Mouse (Mus musculus): Measurements from ENCODE around the gene Gm49353. TPM values are rescaled to one million over a fixed set of nuclear protein-coding genes. Genes with fewer than 3 reads are reported as not detected.

Gene Gm49353
- polyA plus RNA-seq, 1 experiment, result 0.16 TPM

DNA sequence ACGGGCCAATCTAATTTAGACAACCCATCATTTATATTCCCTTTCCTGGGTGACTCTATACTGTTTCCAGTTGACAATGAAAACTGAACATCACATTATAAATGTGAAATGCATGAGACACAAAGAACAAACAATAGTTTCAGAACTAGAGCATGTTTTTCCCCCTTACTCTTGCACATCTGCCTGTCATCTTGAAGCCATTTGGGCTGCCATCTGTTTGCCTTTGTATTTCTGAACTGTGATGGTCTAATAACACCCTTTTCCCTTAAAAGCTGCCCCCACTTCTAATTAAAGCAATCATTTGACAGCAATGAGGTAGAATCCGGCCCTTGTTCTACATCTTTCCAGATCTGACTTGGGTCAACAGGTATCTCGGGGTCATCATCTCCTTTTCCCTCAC lies 23.1 kb upstream of the Gm49353 start:
- TF ChIP-seq SRF (IDR thresholded peaks at IDR 0.05; ENCODE audit: control insufficient read depth, insufficient read length, low read depth) (no peak), POLR2AphosphoS2 (IDR thresholded peaks at IDR 0.05; ENCODE audit: insufficient read length, low read depth) (no peak), TCF3 (IDR thresholded peaks at IDR 0.05; ENCODE audit: insufficient read length, low read depth) (no peak), E2F4 (IDR thresholded peaks at IDR 0.05; ENCODE audit: insufficient read depth) (no peak), CEBPB (IDR thresholded peaks at IDR 0.05; ENCODE audit: insufficient read depth, poor library complexity, severe bottlenecking) (no peak), MAX (IDR thresholded peaks at IDR 0.05; ENCODE audit: low read depth) (no peak), USF1 (IDR thresholded peaks at IDR 0.05; ENCODE audit: low read depth) (no peak), MYOD1 (IDR thresholded peaks at IDR 0.05; ENCODE audit: control insufficient read depth in 1 of 3, insufficient read length in 2 of 3, low read depth in 2 of 3) (no peak), REST (IDR thresholded peaks at IDR 0.05; ENCODE audit: insufficient read depth, insufficient read length) (no peak), POLR2A (IDR thresholded peaks at IDR 0.05; ENCODE audit: insufficient read length, low read depth) (no peak), MYOG (IDR thresholded peaks at IDR 0.05; ENCODE audit: control insufficient read depth in 1 of 3, insufficient read depth in 1 of 3, insufficient read length in 2 of 3, low read depth in 2 of 3) (no peak), TCF12 (IDR thresholded peaks at IDR 0.05; ENCODE audit: insufficient read depth, poor library complexity, severe bottlenecking) (no peak)
- Histone ChIP-seq H3K36me3 (ENCODE audit: control insufficient read depth, insufficient read depth) (no peaks in the 10 kb centered on the region), H3K79me2 (ENCODE audit: control insufficient read depth, insufficient read depth) (no peaks in the 10 kb centered on the region), H3ac (ENCODE audit: control insufficient read depth, insufficient read length) (no peak overlapping the region), H3K4me2 (ENCODE audit: low read depth) (no peak overlapping the region), H3K4me3 (no peak overlapping the region), H3K27me3 (ENCODE audit: control insufficient read depth, insufficient read depth, insufficient read length) (no peaks in the 10 kb centered on the region)

GRCm38 (mm10) chr10:29176881-29177280 lies 21.9 kb upstream of the Gm49353 start:
- Histone ChIP-seq H3K27me3 (ENCODE audit: control insufficient read depth, insufficient read depth, insufficient read length) (no peaks in the 10 kb centered on the region), H3K4me2 (ENCODE audit: low read depth) (no peak overlapping the region), H3K79me2 (ENCODE audit: control insufficient read depth, insufficient read depth) (no peaks in the 10 kb centered on the region), H3K36me3 (ENCODE audit: control insufficient read depth, insufficient read depth) (no peaks in the 10 kb centered on the region), H3K4me3 (no peak overlapping the region), H3ac (ENCODE audit: control insufficient read depth, insufficient read length) (no peak overlapping the region)
- TF ChIP-seq POLR2A (IDR thresholded peaks at IDR 0.05; ENCODE audit: insufficient read length, low read depth), result no peak
- no peak for TF ChIP-seq POLR2AphosphoS2 (IDR thresholded peaks at IDR 0.05; ENCODE audit: insufficient read length, low read depth)
- TF ChIP-seq REST (IDR thresholded peaks at IDR 0.05; ENCODE audit: insufficient read depth, insufficient read length), result no peak

DNA sequence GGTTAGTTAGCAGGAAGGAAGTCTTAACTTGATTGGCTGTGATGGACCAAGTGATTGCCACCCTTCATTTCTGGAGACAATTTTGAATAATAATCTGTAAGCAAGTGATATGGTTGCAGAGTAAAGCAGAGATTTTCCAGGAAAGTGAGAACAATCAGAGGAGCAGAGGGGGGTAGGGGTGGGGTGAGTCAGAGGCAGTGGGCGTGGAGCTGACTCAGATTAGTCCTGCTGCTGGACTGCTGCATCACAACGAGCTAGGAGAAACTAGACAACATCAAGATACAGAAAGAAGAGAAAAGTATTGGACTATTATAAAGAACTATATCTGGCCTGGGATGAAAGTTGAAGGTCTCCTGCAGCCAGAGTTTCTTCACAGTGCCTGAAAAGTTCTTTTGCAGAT lies 20.8 kb upstream of the Gm49353 start:
- Histone ChIP-seq H3K4me3 (no peak overlapping the region), H3ac (ENCODE audit: control insufficient read depth, insufficient read length) (no peak overlapping the region), H3K27me3 (ENCODE audit: control insufficient read depth, insufficient read depth, insufficient read length) (no peaks in the 10 kb centered on the region), H3K4me2 (ENCODE audit: low read depth) (peak overlapping the region; percentile 23), H3K79me2 (ENCODE audit: control insufficient read depth, insufficient read depth) (no peaks in the 10 kb centered on the region), H3K36me3 (ENCODE audit: control insufficient read depth, insufficient read depth) (no peaks in the 10 kb centered on the region)
- TF ChIP-seq CEBPB (IDR thresholded peaks at IDR 0.05; ENCODE audit: insufficient read depth, poor library complexity, severe bottlenecking) (no peak), REST (IDR thresholded peaks at IDR 0.05; ENCODE audit: insufficient read depth, insufficient read length) (no peak), USF1 (IDR thresholded peaks at IDR 0.05; ENCODE audit: low read depth) (no peak), MYOD1 (IDR thresholded peaks at IDR 0.05; ENCODE audit: control insufficient read depth in 1 of 3, insufficient read length in 2 of 3, low read depth in 2 of 3) (no peak), E2F4 (IDR thresholded peaks at IDR 0.05; ENCODE audit: insufficient read depth) (no peak), TCF3 (IDR thresholded peaks at IDR 0.05; ENCODE audit: insufficient read length, low read depth) (no peak), TCF12 (IDR thresholded peaks at IDR 0.05; ENCODE audit: insufficient read depth, poor library complexity, severe bottlenecking) (no peak), SRF (IDR thresholded peaks at IDR 0.05; ENCODE audit: control insufficient read depth, insufficient read length, low read depth) (no peak), POLR2AphosphoS2 (IDR thresholded peaks at IDR 0.05; ENCODE audit: insufficient read length, low read depth) (no peak), POLR2A (IDR thresholded peaks at IDR 0.05; ENCODE audit: insufficient read length, low read depth) (no peak), MYOG (IDR thresholded peaks at IDR 0.05; ENCODE audit: control insufficient read depth in 1 of 3, insufficient read depth in 1 of 3, insufficient read length in 2 of 3, low read depth in 2 of 3) (no peak), MAX (IDR thresholded peaks at IDR 0.05; ENCODE audit: low read depth) (no peak)

DNA sequence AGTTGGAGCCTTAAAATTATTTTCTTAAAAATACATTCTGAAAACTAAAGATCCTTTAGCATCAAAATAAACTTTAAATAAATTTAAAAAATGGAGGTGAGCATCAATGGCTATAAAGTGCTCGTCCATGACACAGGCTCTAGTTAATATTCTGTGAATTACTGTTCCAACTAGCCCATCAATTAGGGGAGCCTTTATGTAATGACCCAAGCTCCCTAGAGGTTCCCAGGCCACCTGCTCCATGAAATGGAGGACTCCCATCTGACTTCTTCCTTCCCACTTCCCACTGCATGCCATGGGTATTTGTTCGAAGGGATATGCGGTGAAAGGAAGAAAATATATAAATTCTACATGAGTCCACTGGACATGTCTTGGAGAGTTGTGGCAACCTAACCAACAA lies 18.5 kb upstream of the Gm49353 start:
- no peaks in the 10 kb centered on the region for H3K36me3 ChIP-seq (ENCODE audit: control insufficient read depth, insufficient read depth)
- no peaks in the 10 kb centered on the region for H3K79me2 ChIP-seq (ENCODE audit: control insufficient read depth, insufficient read depth)
- no peak overlapping the region for H3K4me3 ChIP-seq
- no peaks in the 10 kb centered on the region for H3K27me3 ChIP-seq (ENCODE audit: control insufficient read depth, insufficient read depth, insufficient read length)
- no peak overlapping the region for H3ac ChIP-seq (ENCODE audit: control insufficient read depth, insufficient read length)
- no peak overlapping the region for H3K4me2 ChIP-seq (ENCODE audit: low read depth)
- TF ChIP-seq REST (IDR thresholded peaks at IDR 0.05; ENCODE audit: insufficient read depth, insufficient read length), result no peak
- no peak for TF ChIP-seq POLR2A (IDR thresholded peaks at IDR 0.05; ENCODE audit: insufficient read length, low read depth)
- TF ChIP-seq SRF (IDR thresholded peaks at IDR 0.05; ENCODE audit: control insufficient read depth, insufficient read length, low read depth), result no peak
- no peak for TF ChIP-seq TCF12 (IDR thresholded peaks at IDR 0.05; ENCODE audit: insufficient read depth, poor library complexity, severe bottlenecking)
- no peak for TF ChIP-seq USF1 (IDR thresholded peaks at IDR 0.05; ENCODE audit: low read depth)
- no peak for TF ChIP-seq MYOG (IDR thresholded peaks at IDR 0.05; ENCODE audit: control insufficient read depth in 1 of 3, insufficient read depth in 1 of 3, insufficient read length in 2 of 3, low read depth in 2 of 3)
- TF ChIP-seq MYOD1 (IDR thresholded peaks at IDR 0.05; ENCODE audit: control insufficient read depth in 1 of 3, insufficient read length in 2 of 3, low read depth in 2 of 3), result no peak
- TF ChIP-seq TCF3 (IDR thresholded peaks at IDR 0.05; ENCODE audit: insufficient read length, low read depth), result no peak
- no peak for TF ChIP-seq POLR2AphosphoS2 (IDR thresholded peaks at IDR 0.05; ENCODE audit: insufficient read length, low read depth)
- TF ChIP-seq CEBPB (IDR thresholded peaks at IDR 0.05; ENCODE audit: insufficient read depth, poor library complexity, severe bottlenecking), result no peak
- no peak for TF ChIP-seq E2F4 (IDR thresholded peaks at IDR 0.05; ENCODE audit: insufficient read depth)
- TF ChIP-seq MAX (IDR thresholded peaks at IDR 0.05; ENCODE audit: low read depth), result no peak

DNA sequence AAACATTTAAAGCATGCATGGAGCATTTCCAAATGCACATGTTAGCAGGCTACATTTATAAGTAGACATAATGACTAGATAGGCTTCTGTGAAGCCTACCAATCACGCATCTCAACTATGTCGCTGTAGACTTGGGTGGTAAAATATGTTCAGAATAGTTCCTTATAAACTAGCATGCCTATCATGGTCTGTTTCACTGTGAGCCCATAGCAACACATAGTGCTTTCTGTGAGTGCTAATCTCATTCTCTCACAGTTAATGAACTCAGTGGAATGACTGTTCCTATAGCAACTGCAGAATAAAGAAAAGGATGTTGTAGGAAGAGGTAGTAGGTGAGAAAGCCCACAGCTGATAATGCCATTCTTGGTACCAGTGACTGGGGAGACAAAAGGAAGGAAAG lies 17.7 kb upstream of the Gm49353 start:
- Histone ChIP-seq H3K36me3 (ENCODE audit: control insufficient read depth, insufficient read depth) (no peaks in the 10 kb centered on the region), H3K79me2 (ENCODE audit: control insufficient read depth, insufficient read depth) (no peaks in the 10 kb centered on the region), H3K4me3 (no peak overlapping the region), H3ac (ENCODE audit: control insufficient read depth, insufficient read length) (no peak overlapping the region), H3K4me2 (ENCODE audit: low read depth) (no peak overlapping the region), H3K27me3 (ENCODE audit: control insufficient read depth, insufficient read depth, insufficient read length) (no peaks in the 10 kb centered on the region)
- TF ChIP-seq TCF3 (IDR thresholded peaks at IDR 0.05; ENCODE audit: insufficient read length, low read depth) (no peak), MYOG (IDR thresholded peaks at IDR 0.05; ENCODE audit: control insufficient read depth in 1 of 3, insufficient read depth in 1 of 3, insufficient read length in 2 of 3, low read depth in 2 of 3) (no peak), SRF (IDR thresholded peaks at IDR 0.05; ENCODE audit: control insufficient read depth, insufficient read length, low read depth) (no peak), POLR2AphosphoS2 (IDR thresholded peaks at IDR 0.05; ENCODE audit: insufficient read length, low read depth) (no peak), USF1 (IDR thresholded peaks at IDR 0.05; ENCODE audit: low read depth) (no peak), MAX (IDR thresholded peaks at IDR 0.05; ENCODE audit: low read depth) (no peak), CEBPB (IDR thresholded peaks at IDR 0.05; ENCODE audit: insufficient read depth, poor library complexity, severe bottlenecking) (no peak), E2F4 (IDR thresholded peaks at IDR 0.05; ENCODE audit: insufficient read depth) (no peak), TCF12 (IDR thresholded peaks at IDR 0.05; ENCODE audit: insufficient read depth, poor library complexity, severe bottlenecking) (no peak), POLR2A (IDR thresholded peaks at IDR 0.05; ENCODE audit: insufficient read length, low read depth) (no peak), REST (IDR thresholded peaks at IDR 0.05; ENCODE audit: insufficient read depth, insufficient read length) (no peak), MYOD1 (IDR thresholded peaks at IDR 0.05; ENCODE audit: control insufficient read depth in 1 of 3, insufficient read length in 2 of 3, low read depth in 2 of 3) (no peak)

Data from myocyte (in vitro differentiated cells).